Mouse (Mus musculus): ENCODE measurements around the gene Dio3.

Dio3 gene

GRCm38 (mm10) chr12:110277259-110277964 lies 1.5 kb upstream of the Dio3 start:
- no peaks in the 10 kb centered on the region for H3K27me3 ChIP-seq (ENCODE audit: control insufficient read depth, insufficient read depth, low read length, poor library complexity, severe bottlenecking)
- H3K36me3 ChIP-seq (ENCODE audit: control insufficient read depth, insufficient read depth, low read length, poor library complexity, severe bottlenecking) = no peaks in the 10 kb centered on the region
- DNase-seq (ENCODE audit: low read depth, low spot score) = no peak

- Histone ChIP-seq H3K36me3 (ENCODE audit: control insufficient read depth, insufficient read depth, low read length, poor library complexity, severe bottlenecking) (no peaks in the 10 kb centered on the region), H3K27me3 (ENCODE audit: control insufficient read depth, insufficient read depth, low read length, poor library complexity, severe bottlenecking) (no peaks in the 10 kb centered on the region)
- DNase-seq (ENCODE audit: low read depth, low spot score) = no peak
Measured at GRCm38 (mm10) chr12:110277965-110278307, 932 bp upstream of the Dio3 start.

- Histone ChIP-seq H3K27me3 (ENCODE audit: control insufficient read depth, insufficient read depth, low read length, poor library complexity, severe bottlenecking) (no peaks in the 10 kb centered on the region), H3K36me3 (ENCODE audit: control insufficient read depth, insufficient read depth, low read length, poor library complexity, severe bottlenecking) (no peaks in the 10 kb centered on the region)
- DNase-seq (ENCODE audit: low read depth, low spot score) = no peak
Measured at GRCm38 (mm10) chr12:110280373-110280772, 1.5 kb downstream of the Dio3 start.

GRCm38 (mm10) chr12:110283792-110284191 lies 4.9 kb downstream of the Dio3 start:
- no peak for DNase-seq (ENCODE audit: low read depth, low spot score)
- Histone ChIP-seq H3K36me3 (ENCODE audit: control insufficient read depth, insufficient read depth, low read length, poor library complexity, severe bottlenecking) (no peaks in the 10 kb centered on the region), H3K27me3 (ENCODE audit: control insufficient read depth, insufficient read depth, low read length, poor library complexity, severe bottlenecking) (no peaks in the 10 kb centered on the region)

GRCm38 (mm10) chr12:110292816-110293215 lies 13.9 kb downstream of the Dio3 start:
- no peak for DNase-seq (ENCODE audit: low read depth, low spot score)
- no peaks in the 10 kb centered on the region for H3K36me3 ChIP-seq (ENCODE audit: control insufficient read depth, insufficient read depth, low read length, poor library complexity, severe bottlenecking)
- H3K27me3 ChIP-seq (ENCODE audit: control insufficient read depth, insufficient read depth, low read length, poor library complexity, severe bottlenecking) = no peaks in the 10 kb centered on the region

- Histone ChIP-seq H3K36me3 (ENCODE audit: control insufficient read depth, insufficient read depth, low read length, poor library complexity, severe bottlenecking) (no peaks in the 10 kb centered on the region), H3K27me3 (ENCODE audit: control insufficient read depth, insufficient read depth, low read length, poor library complexity, severe bottlenecking) (no peaks in the 10 kb centered on the region)
- no peak for DNase-seq (ENCODE audit: low read depth, low spot score)
Measured at GRCm38 (mm10) chr12:110294891-110295290, 16.0 kb downstream of the Dio3 start.

GRCm38 (mm10) chr12:110298653-110299052 lies 19.8 kb downstream of the Dio3 start:
- Histone ChIP-seq H3K27me3 (ENCODE audit: control insufficient read depth, insufficient read depth, low read length, poor library complexity, severe bottlenecking) (no peaks in the 10 kb centered on the region), H3K36me3 (ENCODE audit: control insufficient read depth, insufficient read depth, low read length, poor library complexity, severe bottlenecking) (no peaks in the 10 kb centered on the region)
- DNase-seq (ENCODE audit: low read depth, low spot score) = no peak

- no peak for DNase-seq (ENCODE audit: low read depth, low spot score)
- Histone ChIP-seq H3K27me3 (ENCODE audit: control insufficient read depth, insufficient read depth, low read length, poor library complexity, severe bottlenecking) (no peaks in the 10 kb centered on the region), H3K36me3 (ENCODE audit: control insufficient read depth, insufficient read depth, low read length, poor library complexity, severe bottlenecking) (no peaks in the 10 kb centered on the region)
Measured at GRCm38 (mm10) chr12:110319696-110320095, 40.8 kb downstream of the Dio3 start.

Data from splenic B cell, adult 2 months (primary cell).